Comparison of ENCODE assay signal across 7 mouse cellular contexts in genomic region chr9:113742361-113742794, GRCm38 (mm10). TPM values are rescaled to one million over a fixed set of nuclear protein-coding genes. Genes with fewer than 3 reads are reported as not detected.
A peak's percentile ranks its signal among the peaks of the same experiment; 100 is the strongest.
DNase-seq lines count a peak whose midpoint lies in the region; ATAC-seq and TF ChIP-seq lines count a peak whose summit lies in the region.

No protein-coding gene starts in this region.

- peak overlapping the region; percentile 63 for H3K4me3 ChIP-seq in C2C12 (ENCODE audit: insufficient read depth, poor library complexity, severe bottlenecking)
- H3K4me3 ChIP-seq in heart, embryonic 16.5 days (ENCODE audit: low read length) = peak overlapping the region; percentile 96
- H3K4me3 ChIP-seq in lung, postnatal 0 days (ENCODE audit: low read depth, low read length) = peak overlapping the region; percentile 98

- peaks cover 10% of the 10 kb centered on the region for H3K4me1 ChIP-seq in heart, embryonic 16.5 days (ENCODE audit: control insufficient read depth, insufficient read depth, low read length)
- peaks cover 8% of the 10 kb centered on the region for H3K4me1 ChIP-seq in lung, postnatal 0 days (ENCODE audit: insufficient read depth, low read depth, low read length)

- no peak for ATAC-seq in heart, embryonic 16.5 days (replicated peaks; ENCODE audit: extremely low read depth, insufficient read depth, low FRiP score)
- no peak for ATAC-seq in lung, postnatal 0 days

- peak overlapping the region; percentile 93 for H3K9ac ChIP-seq in heart, embryonic 16.5 days (ENCODE audit: low read length)
- H3K9ac ChIP-seq in lung, postnatal 0 days (replicated peaks; ENCODE audit: low read depth) = peak overlapping the region; percentile 94

- peaks cover 39% of the 10 kb centered on the region for H3K79me3 ChIP-seq in C2C12 (ENCODE audit: low read depth)

- peak; percentile 42 for DNase-seq in MN1 (ENCODE audit: low spot score)
- DNase-seq in embryo, embryonic 9.5 days (ENCODE audit: extremely low spot score) = peak; percentile 24
- DNase-seq in kidney, postnatal 25 days = peak; percentile 36 to 46
- peak; percentile 79 for DNase-seq in lung, postnatal 0 days (ENCODE audit: low spot score)
- peak; percentile 43 to 56 for DNase-seq in right cerebral cortex, adult 2 months (ENCODE audit: low spot score in 2 of 2)

- H3K4me2 ChIP-seq in heart, embryonic 16.5 days (ENCODE audit: low read depth, low read length) = peak overlapping the region; percentile 100
- H3K4me2 ChIP-seq in lung, postnatal 0 days (replicated peaks; ENCODE audit: low read depth, low read length) = peak overlapping the region; percentile 85

- no peaks in the 10 kb centered on the region for H3K27me3 ChIP-seq in C2C12 (ENCODE audit: control insufficient read depth, insufficient read depth, insufficient read length)
- H3K27me3 ChIP-seq in heart, embryonic 16.5 days (ENCODE audit: control insufficient read depth, insufficient read depth, low read length) = no peaks in the 10 kb centered on the region
- no peaks in the 10 kb centered on the region for H3K27me3 ChIP-seq in lung, postnatal 0 days (replicated peaks; ENCODE audit: insufficient read depth, low read length)

- peak overlapping the region; percentile 46 for H3K27ac ChIP-seq in heart, embryonic 16.5 days (ENCODE audit: low read length)
- no peak overlapping the region for H3K27ac ChIP-seq in lung, postnatal 0 days (ENCODE audit: low read length)

- H3K79me2 ChIP-seq in C2C12 (ENCODE audit: control insufficient read depth, insufficient read depth) = peaks cover 65% of the 10 kb centered on the region

- 1% methylated on average over 17 of the region's 17 CpGs for WGBS in heart, embryonic 16.5 days
- 3% methylated on average over 17 of the region's 17 CpGs for WGBS in lung, postnatal 0 days

- TF ChIP-seq EP300 in lung, postnatal 0 days (IDR thresholded peaks at IDR 0.05) = no peak

- TF ChIP-seq CTCF in C2C12 (IDR thresholded peaks at IDR 0.05; ENCODE audit: control insufficient read depth, insufficient read depth, insufficient read length) = no peak
- TF ChIP-seq CTCF in lung, postnatal 0 days (IDR thresholded peaks at IDR 0.05) = peak; percentile 60

- H3K9me3 ChIP-seq in heart, embryonic 16.5 days (replicated peaks; ENCODE audit: control insufficient read depth, low read length) = no peaks in the 10 kb centered on the region
- no peaks in the 10 kb centered on the region for H3K9me3 ChIP-seq in lung, postnatal 0 days (ENCODE audit: low read length)

- H3K36me3 ChIP-seq in C2C12 (ENCODE audit: control insufficient read depth, insufficient read depth) = no peaks in the 10 kb centered on the region
- H3K36me3 ChIP-seq in heart, embryonic 16.5 days (ENCODE audit: control insufficient read depth, insufficient read depth) = no peaks in the 10 kb centered on the region
- H3K36me3 ChIP-seq in lung, postnatal 0 days (ENCODE audit: insufficient read depth, low read length) = no peaks in the 10 kb centered on the region

- peak overlapping the region; percentile 57 for H3ac ChIP-seq in C2C12 (ENCODE audit: control insufficient read depth, insufficient read length, low read depth)

TF ChIP-seq in C2C12, 6 proteins besides CTCF, POLR2A, EP300 and RAD21:
- TF ChIP-seq FOSL1 (IDR thresholded peaks at IDR 0.05; ENCODE audit: insufficient read depth, low read length, poor library complexity, severe bottlenecking) = no peak
- no peak for TF ChIP-seq CEBPB (IDR thresholded peaks at IDR 0.05; ENCODE audit: low read depth)
- no peak for TF ChIP-seq USF1 (IDR thresholded peaks at IDR 0.05; ENCODE audit: low read depth)
- TF ChIP-seq MYOD1 (IDR thresholded peaks at IDR 0.05; ENCODE audit: control insufficient read depth, insufficient read length, low read depth) = no peak

RNA-seq across cellular contexts. Expression of gene Clasp2, which starts 1.1 kb away (rescaled TPM):
- polyA plus RNA-seq in C2C12 (2012; fragmentation: generic; extraction: Trizol) = 8.8 TPM
- polyA plus RNA-seq in heart, embryonic 16.5 days (2015; fragmentation: Nextera tagmentation; extraction: Ambion mirVana) = 21.0 and 23.2 TPM in 2 replicates
- 12.1 and 13.1 TPM in 2 replicates for polyA plus RNA-seq in lung, postnatal 0 days (2015; fragmentation: Nextera tagmentation; extraction: Ambion mirVana)

RNA-seq across cellular contexts. Expression of gene Pdcd6ip, which starts 34.3 kb away (rescaled TPM):
- polyA plus RNA-seq in C2C12 (2012; fragmentation: generic; extraction: Trizol) = 62.5 TPM
- 58.9 and 70.3 TPM in 2 replicates for polyA plus RNA-seq in heart, embryonic 16.5 days (2015; fragmentation: Nextera tagmentation; extraction: Ambion mirVana)
- 63.8 and 67.2 TPM in 2 replicates for polyA plus RNA-seq in lung, postnatal 0 days (2015; fragmentation: Nextera tagmentation; extraction: Ambion mirVana)

Comparison
In these comparisons a context has a peak if more than half of its experiments do, and no peak if none do; other contexts are left out.
1. DNase-seq: peak in every context shown above with its lines; median percentile 79 in lung, postnatal 0 days; 50 in right cerebral cortex, adult 2 months; 42 in MN1; 41 in kidney, postnatal 25 days; 24 in embryo, embryonic 9.5 days.